Mouse (Mus musculus) thymus, adult 2 months (tissue): ENCODE results near the gene Large2.

Source experiments
- CTCF ChIP-seq: fragments of 200-500 bp; IDR thresholded peaks from 2 replicates; pipeline ENCODE4 v1.5.1; 2012; ENCODE audit warnings: mild to moderate bottlenecking, control low read depth, low read length, moderate library complexity, borderline replicate concordance; ENCODE audit not compliant: control insufficient read depth, poor library complexity, insufficient read depth; ENCODE audit errors: extremely low read depth
- POLR2A ChIP-seq: fragments of 200-500 bp; IDR thresholded peaks from 2 replicates; pipeline ENCODE4 v1.6.1; 2012; ENCODE audit warnings: mild to moderate bottlenecking, low read length, control low read depth, moderate library complexity; ENCODE audit not compliant: control insufficient read depth, poor library complexity, insufficient read depth; ENCODE audit errors: extremely low read depth

- no peak for TF ChIP-seq CTCF
- no peak for TF ChIP-seq POLR2A
These were observed 6.5 kb upstream of the Large2 start for GRCm38 (mm10) chr2:92381161-92381560.
